Mouse (Mus musculus): ENCODE results near the gene Palld. TPM values are rescaled to one million over a fixed set of nuclear protein-coding genes. Genes with fewer than 3 reads are reported as not detected.
A peak's percentile ranks its signal among the peaks of the same experiment; 100 is the strongest.

The Palld gene
- polyA plus RNA-seq, 1 experiment from 2014 or later, result 17.3 TPM

GRCm38 (mm10) chr8:61539828-61540500 is 362.5 kb downstream of the Palld start:
- no peaks in the 10 kb centered on the region for H3K4me1 ChIP-seq (replicated peaks; ENCODE audit: control insufficient read depth, insufficient read depth, low read length)
- no peak overlapping the region for H3K27ac ChIP-seq
- DNase-seq (ENCODE audit: low spot score) (peak; percentile 95), ATAC-seq (ENCODE audit: low FRiP score) (peak; percentile 46)
- no peaks in the 10 kb centered on the region for H3K27me3 ChIP-seq (ENCODE audit: control insufficient read depth, insufficient read depth, low read length)
- H3K9ac ChIP-seq, result no peak overlapping the region
- WGBS, result 46% methylated on average over 7 of the region's 7 CpGs
- H3K4me2 ChIP-seq (replicated peaks), result no peak overlapping the region
- no peaks in the 10 kb centered on the region for H3K9me3 ChIP-seq (ENCODE audit: control insufficient read depth, low read length)
- H3K36me3 ChIP-seq (replicated peaks; ENCODE audit: control insufficient read depth, insufficient read depth), result no peaks in the 10 kb centered on the region
- no peak overlapping the region for H3K4me3 ChIP-seq (replicated peaks; ENCODE audit: low read length)

DNA sequence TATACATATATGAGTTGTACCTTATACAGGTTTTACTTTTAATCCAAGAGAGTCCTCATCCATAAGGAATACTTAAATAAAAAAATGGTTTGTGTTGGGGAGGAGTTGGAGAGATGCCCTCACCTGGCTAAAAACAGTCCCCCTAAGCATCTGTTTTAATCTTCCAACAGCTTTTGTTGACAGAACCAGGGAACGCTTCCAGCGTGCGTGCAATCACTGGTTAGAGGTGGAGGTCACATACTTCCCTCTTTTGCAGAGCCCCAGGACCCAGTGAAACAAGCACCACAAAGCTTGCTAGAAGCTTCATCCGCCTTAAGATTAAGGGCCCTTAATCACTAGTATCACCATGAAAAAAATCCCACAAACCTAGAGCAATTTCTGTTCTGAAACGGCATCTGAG is 365.0 kb downstream of the Palld start:
- Histone ChIP-seq H3K27ac (no peak overlapping the region), H3K9me3 (ENCODE audit: control insufficient read depth, low read length) (no peaks in the 10 kb centered on the region), H3K4me3 (replicated peaks; ENCODE audit: low read length) (no peak overlapping the region), H3K27me3 (ENCODE audit: control insufficient read depth, insufficient read depth, low read length) (no peaks in the 10 kb centered on the region), H3K4me1 (replicated peaks; ENCODE audit: control insufficient read depth, insufficient read depth, low read length) (no peaks in the 10 kb centered on the region), H3K9ac (no peak overlapping the region), H3K36me3 (replicated peaks; ENCODE audit: control insufficient read depth, insufficient read depth) (no peaks in the 10 kb centered on the region), H3K4me2 (replicated peaks) (no peak overlapping the region)
- no peak for ATAC-seq (ENCODE audit: low FRiP score)
- WGBS, result 87% methylated on average over 5 of the region's 5 CpGs
- DNase-seq (ENCODE audit: low spot score), result no peak

- Histone ChIP-seq H3K9ac (no peak overlapping the region), H3K9me3 (ENCODE audit: control insufficient read depth, low read length) (no peaks in the 10 kb centered on the region), H3K4me3 (replicated peaks; ENCODE audit: low read length) (no peak overlapping the region), H3K27me3 (ENCODE audit: control insufficient read depth, insufficient read depth, low read length) (no peaks in the 10 kb centered on the region), H3K36me3 (replicated peaks; ENCODE audit: control insufficient read depth, insufficient read depth) (no peaks in the 10 kb centered on the region; the same call in 1 of the 2 replicates), H3K4me1 (replicated peaks; ENCODE audit: control insufficient read depth, insufficient read depth, low read length) (no peaks in the 10 kb centered on the region), H3K4me2 (replicated peaks) (no peak overlapping the region; the same call in 1 of the 2 replicates), H3K27ac (no peak overlapping the region; the same call in 1 of the 2 replicates)
- DNase-seq (ENCODE audit: low spot score) (peak; percentile 36), ATAC-seq (ENCODE audit: low FRiP score) (0 out of 2 replicates have a peak, but pooled peaks have one; percentile 51)
- 69% methylated on average over 11 of the region's 11 CpGs for WGBS
These were observed 367.0 kb downstream of the Palld start for GRCm38 (mm10) chr8:61535472-61535871.

- Histone ChIP-seq H3K27ac (no peak overlapping the region), H3K4me2 (replicated peaks) (no peak overlapping the region), H3K9me3 (ENCODE audit: control insufficient read depth, low read length) (no peaks in the 10 kb centered on the region), H3K27me3 (ENCODE audit: control insufficient read depth, insufficient read depth, low read length) (no peaks in the 10 kb centered on the region), H3K4me1 (replicated peaks; ENCODE audit: control insufficient read depth, insufficient read depth, low read length) (no peaks in the 10 kb centered on the region), H3K9ac (no peak overlapping the region), H3K36me3 (replicated peaks; ENCODE audit: control insufficient read depth, insufficient read depth) (no peaks in the 10 kb centered on the region; the same call in 1 of the 2 replicates), H3K4me3 (replicated peaks; ENCODE audit: low read length) (no peak overlapping the region)
- 44% methylated on average over 16 of the region's 16 CpGs for WGBS
- ATAC-seq (ENCODE audit: low FRiP score) (no peak), DNase-seq (ENCODE audit: low spot score) (no peak)
These were observed 369.0 kb downstream of the Palld start for GRCm38 (mm10) chr8:61533356-61533926.

DNA sequence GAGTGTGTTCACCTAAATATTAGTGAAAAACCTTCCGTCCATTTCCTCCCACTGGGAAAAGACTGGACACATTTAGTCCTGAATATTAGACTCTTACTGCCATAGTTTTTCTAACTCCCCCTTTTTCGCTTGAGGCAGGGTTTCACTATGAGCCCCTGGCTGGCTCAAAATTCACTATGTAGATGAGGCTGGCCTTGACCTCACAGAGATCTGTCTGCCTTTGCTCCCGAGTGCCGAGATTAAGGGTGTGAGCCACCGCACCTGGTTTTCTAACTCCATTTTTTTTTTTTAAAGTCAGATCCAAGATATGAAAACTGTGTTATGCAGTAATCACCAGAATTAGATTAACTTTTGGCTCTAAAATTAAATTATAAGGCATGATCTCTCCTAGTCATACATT is 369.7 kb downstream of the Palld start:
- Histone ChIP-seq H3K9me3 (ENCODE audit: control insufficient read depth, low read length) (no peaks in the 10 kb centered on the region), H3K4me1 (replicated peaks; ENCODE audit: control insufficient read depth, insufficient read depth, low read length) (no peaks in the 10 kb centered on the region), H3K4me2 (replicated peaks) (no peak overlapping the region), H3K4me3 (replicated peaks; ENCODE audit: low read length) (no peak overlapping the region), H3K36me3 (replicated peaks; ENCODE audit: control insufficient read depth, insufficient read depth) (no peaks in the 10 kb centered on the region; the same call in 1 of the 2 replicates), H3K9ac (no peak overlapping the region), H3K27me3 (ENCODE audit: control insufficient read depth, insufficient read depth, low read length) (no peaks in the 10 kb centered on the region), H3K27ac (no peak overlapping the region)
- DNase-seq (ENCODE audit: low spot score), result no peak
- 82% methylated on average over 5 of the region's 5 CpGs for WGBS
- no peak for ATAC-seq (ENCODE audit: low FRiP score)

- Histone ChIP-seq H3K4me3 (replicated peaks; ENCODE audit: low read length) (no peak overlapping the region), H3K4me1 (replicated peaks; ENCODE audit: control insufficient read depth, insufficient read depth, low read length) (no peaks in the 10 kb centered on the region), H3K27me3 (ENCODE audit: control insufficient read depth, insufficient read depth, low read length) (no peaks in the 10 kb centered on the region), H3K9ac (no peak overlapping the region), H3K9me3 (ENCODE audit: control insufficient read depth, low read length) (no peaks in the 10 kb centered on the region), H3K4me2 (replicated peaks) (no peak overlapping the region), H3K27ac (no peak overlapping the region), H3K36me3 (replicated peaks; ENCODE audit: control insufficient read depth, insufficient read depth) (no peaks in the 10 kb centered on the region; the same call in 1 of the 2 replicates)
- 65% methylated on average over 22 of the region's 22 CpGs for WGBS
- no peak for DNase-seq (ENCODE audit: low spot score)
- ATAC-seq (ENCODE audit: low FRiP score), result no peak
These were observed 370.3 kb downstream of the Palld start for GRCm38 (mm10) chr8:61531944-61532795.

DNA sequence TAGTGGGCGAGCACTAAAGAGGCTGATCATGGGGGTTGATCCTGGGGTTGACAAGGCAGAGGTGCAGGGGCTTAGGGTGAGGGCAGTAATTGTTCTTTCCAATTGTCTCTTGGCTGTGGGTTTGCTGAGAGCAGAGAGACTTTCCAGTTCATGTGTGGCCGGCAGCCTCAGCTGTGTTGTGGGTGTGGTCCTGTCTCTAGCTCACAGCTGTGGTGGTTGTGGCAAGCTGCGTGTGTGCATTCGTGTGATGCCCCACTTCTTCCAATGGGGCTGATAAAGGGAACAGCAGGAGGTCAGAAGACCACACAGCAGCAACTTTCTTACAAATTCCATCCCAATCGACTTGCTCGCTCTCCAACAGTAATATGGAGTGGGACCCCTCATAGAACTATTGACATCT is 373.8 kb downstream of the Palld start:
- no peak overlapping the region for H3K9ac ChIP-seq
- DNase-seq (ENCODE audit: low spot score) (no peak), ATAC-seq (ENCODE audit: low FRiP score) (no peak)
- H3K27ac ChIP-seq, result no peak overlapping the region
- H3K36me3 ChIP-seq (replicated peaks; ENCODE audit: control insufficient read depth, insufficient read depth), result peaks cover 4% of the 10 kb centered on the region; the same call in 1 of the 2 replicates
- H3K4me3 ChIP-seq (replicated peaks; ENCODE audit: low read length), result no peak overlapping the region
- no peaks in the 10 kb centered on the region for H3K27me3 ChIP-seq (ENCODE audit: control insufficient read depth, insufficient read depth, low read length)
- H3K9me3 ChIP-seq (ENCODE audit: control insufficient read depth, low read length), result no peaks in the 10 kb centered on the region
- H3K4me1 ChIP-seq (replicated peaks; ENCODE audit: control insufficient read depth, insufficient read depth, low read length), result no peaks in the 10 kb centered on the region
- H3K4me2 ChIP-seq (replicated peaks), result no peak overlapping the region
- 69% methylated on average over 6 of the region's 6 CpGs for WGBS

- Histone ChIP-seq H3K27me3 (ENCODE audit: control insufficient read depth, insufficient read depth, low read length) (no peaks in the 10 kb centered on the region), H3K4me2 (replicated peaks) (no peak overlapping the region), H3K27ac (no peak overlapping the region), H3K9ac (no peak overlapping the region), H3K4me1 (replicated peaks; ENCODE audit: control insufficient read depth, insufficient read depth, low read length) (no peaks in the 10 kb centered on the region), H3K9me3 (ENCODE audit: control insufficient read depth, low read length) (no peaks in the 10 kb centered on the region), H3K36me3 (replicated peaks; ENCODE audit: control insufficient read depth, insufficient read depth) (peaks cover 4% of the 10 kb centered on the region; the same call in 1 of the 2 replicates), H3K4me3 (replicated peaks; ENCODE audit: low read length) (no peak overlapping the region)
- no peak for DNase-seq (ENCODE audit: low spot score)
- WGBS, result 93% methylated on average over 9 of the region's 9 CpGs
- ATAC-seq (ENCODE audit: low FRiP score), result no peak
These were observed 374.3 kb downstream of the Palld start for GRCm38 (mm10) chr8:61528197-61528596.

GRCm38 (mm10) chr8:61527037-61527436 is 375.5 kb downstream of the Palld start:
- H3K27ac ChIP-seq, result no peak overlapping the region
- DNase-seq (ENCODE audit: low spot score) (no peak), ATAC-seq (ENCODE audit: low FRiP score) (no peak)
- H3K9ac ChIP-seq, result no peak overlapping the region
- H3K4me1 ChIP-seq (replicated peaks; ENCODE audit: control insufficient read depth, insufficient read depth, low read length), result no peaks in the 10 kb centered on the region
- H3K36me3 ChIP-seq (replicated peaks; ENCODE audit: control insufficient read depth, insufficient read depth), result peaks cover 4% of the 10 kb centered on the region; the same call in 1 of the 2 replicates
- 94% methylated on average over 14 of the region's 14 CpGs for WGBS
- H3K9me3 ChIP-seq (ENCODE audit: control insufficient read depth, low read length), result no peaks in the 10 kb centered on the region
- H3K4me3 ChIP-seq (replicated peaks; ENCODE audit: low read length), result no peak overlapping the region
- H3K27me3 ChIP-seq (ENCODE audit: control insufficient read depth, insufficient read depth, low read length), result no peaks in the 10 kb centered on the region
- H3K4me2 ChIP-seq (replicated peaks), result no peak overlapping the region
